Mouse (Mus musculus) MEL (cell line): ENCODE data around the gene Smad6. TPM values are rescaled to one million over a fixed set of nuclear protein-coding genes. Genes with fewer than 3 reads are reported as not detected.

Experiments used
- DNase-seq: peaks from one replicate; pipeline ENCODE4 v3.0.0; 2011; ENCODE audit warnings: low read depth, low spot score
- H3K27ac ChIP-seq: 2 replicates; pipeline ENCODE4 v1.5.1; 2012; ENCODE audit warnings: low read depth, mild to moderate bottlenecking, control low read depth, low read length, moderate library complexity; ENCODE audit not compliant: control insufficient read depth
- H3K27me3 ChIP-seq, 2 experiments: fragments of 150-350 bp in 1 of 2; sonication (generic) in 1 of 2; 2 replicates each; pipeline ENCODE4 v1.6.1; 2012; ENCODE audit warnings: low read length in 2 of 2, mild to moderate bottlenecking in 2 of 2, improper control_type of control experiment in 1 of 2, moderate library complexity in 1 of 2; ENCODE audit not compliant: insufficient read depth in 2 of 2, control insufficient read depth in 1 of 2
- H3K36me3 ChIP-seq, 2 experiments: 2 replicates each; pipeline ENCODE4 v1.6.1; 2012 to 2014; ENCODE audit warnings: low read length in 2 of 2, improper control_type of control experiment in 1 of 2, inconsistent platforms in 1 of 2, mild to moderate bottlenecking in 1 of 2; ENCODE audit not compliant: insufficient read depth in 2 of 2, control insufficient read depth in 1 of 2
- H3K4me1 ChIP-seq, 2 experiments: fragments of 150-350 bp in 1 of 2; sonication (generic) in 1 of 2; 2 replicates each; pipeline ENCODE4 v1.6.1; 2012; ENCODE audit warnings: low read length in 2 of 2, improper control_type of control experiment in 1 of 2, mild to moderate bottlenecking in 1 of 2; ENCODE audit not compliant: insufficient read depth in 2 of 2, control insufficient read depth in 1 of 2
- H3K4me3 ChIP-seq, 2 experiments: fragments of 150-350 bp in 1 of 2; sonication (generic) in 1 of 2; 2 replicates each; pipeline ENCODE4 v1.5.1; 2012; ENCODE audit warnings: low read depth in 2 of 2, low read length in 2 of 2, mild to moderate bottlenecking in 2 of 2, moderate library complexity in 2 of 2, control low read depth in 1 of 2, improper control_type of control experiment in 1 of 2; ENCODE audit not compliant: control insufficient read depth in 1 of 2, insufficient read depth in 1 of 2
- H3K79me2 ChIP-seq: 2 replicates; pipeline ENCODE4 v1.6.1; 2012; ENCODE audit warnings: mild to moderate bottlenecking, low read length, moderate library complexity; ENCODE audit not compliant: control insufficient read depth, poor library complexity, insufficient read depth
- H3K9ac ChIP-seq: 2 replicates; pipeline ENCODE4 v1.6.1; 2012; ENCODE audit warnings: low read depth, mild to moderate bottlenecking, control low read depth, low read length, moderate library complexity; ENCODE audit not compliant: control insufficient read depth, poor library complexity, severe bottlenecking
- H3K9me3 ChIP-seq: fragments of 150-350 bp; sonication (generic); replicated peaks from 2 replicates; pipeline ENCODE4 v1.6.1; 2012; ENCODE audit warnings: mild to moderate bottlenecking, low read length, improper control_type of control experiment, moderate library complexity; ENCODE audit not compliant: insufficient read depth
- CHD2 ChIP-seq: IDR thresholded peaks from 2 replicates; pipeline ENCODE4 v1.6.1; 2011; ENCODE audit warnings: low read length, improper control_type of control experiment
- CTCF ChIP-seq, 3 experiments: IDR thresholded peaks in 2 of 3; conservative IDR thresholded peaks in 1 of 3; 2 replicates each; pipeline ENCODE4 v1.5.1; 2011 to 2012; ENCODE audit warnings: low read length in 3 of 3, low read depth in 2 of 3, mild to moderate bottlenecking in 2 of 3, improper control_type of control experiment in 1 of 3, inconsistent platforms in 1 of 3, mixed read lengths in 1 of 3, moderate library complexity in 1 of 3; ENCODE audit not compliant: control insufficient read depth in 1 of 3, insufficient read depth in 1 of 3, poor library complexity in 1 of 3, severe bottlenecking in 1 of 3
- ELF1 ChIP-seq: IDR thresholded peaks from 2 replicates; pipeline ENCODE4 v1.6.1; 2014; ENCODE audit warnings: low read depth, mild to moderate bottlenecking, inconsistent platforms, low read length, improper control_type of control experiment, moderate library complexity
- GABPA ChIP-seq: IDR thresholded peaks from 2 replicates; pipeline ENCODE4 v1.6.1; 2012; ENCODE audit warnings: low read depth, mild to moderate bottlenecking, inconsistent platforms, low read length, improper control_type of control experiment, moderate library complexity
- GATA1 ChIP-seq: IDR thresholded peaks from 2 replicates; pipeline ENCODE4 v1.6.1; 2011; ENCODE audit warnings: low read depth, low read length, improper control_type of control experiment
- KAT2A ChIP-seq: conservative IDR thresholded peaks from 2 replicates; pipeline ENCODE4 v1.6.1; 2012; ENCODE audit warnings: low read depth, low read length, improper control_type of control experiment, inconsistent platforms
- MAX ChIP-seq: IDR thresholded peaks from 2 replicates; pipeline ENCODE4 v1.6.1; 2011; ENCODE audit warnings: low read length, improper control_type of control experiment
- MAZ ChIP-seq: IDR thresholded peaks from 2 replicates; pipeline ENCODE4 v1.6.1; 2012; ENCODE audit warnings: low read depth, mild to moderate bottlenecking, inconsistent platforms, low read length, improper control_type of control experiment
- MYB ChIP-seq: IDR thresholded peaks from 2 replicates; pipeline ENCODE4 v1.6.1; 2011; ENCODE audit warnings: mild to moderate bottlenecking, low read depth, low read length, improper control_type of control experiment
- MYC ChIP-seq: IDR thresholded peaks from 2 replicates; pipeline ENCODE4 v1.6.1; 2011; ENCODE audit warnings: low read depth, mild to moderate bottlenecking, low read length, improper control_type of control experiment, moderate library complexity
- POLR2A ChIP-seq, 2 experiments: IDR thresholded peaks; 2 replicates each; pipeline ENCODE4 v1.6.1; 2011 to 2012; ENCODE audit warnings: low read length in 2 of 2, mild to moderate bottlenecking in 2 of 2, control low read depth in 1 of 2, improper control_type of control experiment in 1 of 2, low read depth in 1 of 2, moderate library complexity in 1 of 2; ENCODE audit not compliant: control insufficient read depth in 1 of 2, insufficient read depth in 1 of 2, poor library complexity in 1 of 2
- POLR2AphosphoS5 ChIP-seq: IDR thresholded peaks from 2 replicates; pipeline ENCODE4 v1.6.1; 2012; ENCODE audit warnings: low read depth, borderline replicate concordance, mild to moderate bottlenecking, inconsistent platforms, low read length, moderate library complexity, mixed read lengths
- SMC3 ChIP-seq: IDR thresholded peaks from 2 replicates; pipeline ENCODE4 v1.6.1; 2011; ENCODE audit warnings: low read depth, low read length, improper control_type of control experiment
- TBP ChIP-seq: IDR thresholded peaks from 2 replicates; pipeline ENCODE4 v1.8.0; 2011; ENCODE audit warnings: low read depth, low read length, improper control_type of control experiment
- ZKSCAN1 ChIP-seq: IDR thresholded peaks from 2 replicates; pipeline ENCODE4 v1.6.1; 2012; ENCODE audit warnings: low read depth, mild to moderate bottlenecking, inconsistent platforms, low read length, improper control_type of control experiment, moderate library complexity
- polyA plus RNA-seq, 2 experiments: library from polyadenylated mRNA; stranded (reverse) in 1 of 2; unstranded in 1 of 2; fragments of >175 nt in 1 of 2; fragments of >200 nt in 1 of 2; gene quantifications; 2 replicates each; pipeline versions ENCODE4 v1.2.1 to v1.2.4; 2012; ENCODE audit warnings: low replicate concordance in 2 of 2, low read depth in 1 of 2; ENCODE audit not compliant: insufficient read length in 2 of 2, insufficient read depth in 1 of 2, missing spikeins in 1 of 2
- total RNA-seq: library from RNA; depleted of rRNA; stranded (reverse); fragments of 300-350 nt; gene quantifications from 2 replicates; pipeline ENCODE4 v1.2.3, GENCODE M21; 2012

The Smad6 gene
- total and polyA plus RNA-seq, 3 experiments = 2.2 to 3.9 TPM; not detected in 1

DNA sequence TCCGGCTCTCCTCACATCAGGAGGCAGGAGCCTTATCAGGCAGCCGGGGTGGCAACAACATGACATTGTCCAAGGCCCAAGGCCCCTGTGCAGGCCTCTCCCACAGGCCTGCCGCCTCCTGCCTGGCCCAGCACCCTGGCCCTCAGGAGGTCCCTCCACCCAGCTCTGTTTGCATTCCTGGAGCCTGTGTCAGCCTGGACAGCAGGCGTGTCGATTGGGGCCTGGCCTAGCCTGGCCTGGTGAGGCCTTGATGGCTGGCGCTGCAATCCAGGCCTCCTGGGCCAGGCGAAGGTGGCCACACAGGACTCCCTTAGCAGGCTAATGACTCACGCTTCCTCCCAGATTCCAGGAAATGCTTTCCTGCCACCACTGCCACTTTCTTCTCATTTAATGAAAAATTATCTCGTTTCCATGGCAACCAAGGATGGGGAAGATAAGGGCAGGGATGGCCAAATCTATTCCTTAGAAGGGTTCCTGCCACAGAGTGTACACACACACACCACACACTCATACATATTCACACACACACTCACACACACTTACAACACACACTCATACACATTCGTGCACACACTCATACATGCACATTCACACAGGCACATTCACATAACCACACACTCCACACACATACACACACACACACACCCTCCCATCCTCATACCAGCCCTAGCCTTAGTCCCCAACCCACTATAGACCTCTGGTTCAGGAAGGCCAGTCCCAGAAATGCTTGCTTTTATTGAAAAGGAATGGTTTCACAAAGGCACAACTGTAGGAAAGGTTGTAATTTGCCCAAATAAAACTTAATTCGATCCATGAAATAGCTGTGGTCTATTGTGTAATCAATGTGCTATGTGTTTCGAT, 79.9 kb downstream of the Smad6 start:
- Histone ChIP-seq H3K79me2 (no peaks in the 10 kb centered on the region), H3K4me3 (no peak overlapping the region), H3K36me3 (peaks cover 0 to 5% of the 10 kb centered on the region in 2 experiments; a peak in 1 of 4 replicates), H3K9me3 (no peaks in the 10 kb centered on the region), H3K9ac (peak overlapping the region; percentile 3; the same call in 1 of the 2 replicates), H3K27ac (no peak overlapping the region), H3K27me3 (no peaks in the 10 kb centered on the region), H3K4me1 (peaks cover 0 to 12% of the 10 kb centered on the region in 2 experiments; a peak in 2 of 4 replicates)
- no peak for DNase-seq
- TF ChIP-seq GATA1 (peak; percentile 43; the same call in 1 of the 2 replicates), CHD2 (no peak)

DNA sequence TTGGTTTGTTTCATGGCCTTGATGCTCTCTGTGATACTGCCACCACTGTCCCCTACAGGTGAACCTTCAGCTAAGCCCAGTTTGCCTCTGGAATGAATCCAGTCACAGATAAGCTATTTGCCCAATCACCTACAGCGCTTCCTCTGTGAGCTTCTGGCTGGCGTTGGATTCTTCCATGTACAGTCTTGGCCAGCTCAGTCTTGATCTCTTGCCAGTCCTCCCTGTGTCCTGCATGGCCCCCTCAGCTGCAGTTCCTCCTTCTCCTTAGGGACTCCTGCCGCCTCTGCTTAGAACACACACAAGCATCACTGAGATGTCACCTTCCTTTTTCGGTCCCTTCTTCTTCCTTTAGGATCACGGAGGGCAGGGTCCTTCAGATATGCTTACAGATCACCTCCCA, 85.6 kb downstream of the Smad6 start:
- H3K36me3 ChIP-seq = peaks cover 0 to under 1% of the 10 kb centered on the region in 2 experiments; a peak in 1 of 4 replicates
- TF ChIP-seq POLR2A (IDR thresholded peaks at IDR 0.05; ENCODE audit: control insufficient read depth in 1 of 2, insufficient read depth in 1 of 2, low read depth in 1 of 2, low read length in 2 of 2, poor library complexity in 1 of 2) (no peak), MAX (no peak), MYC (no peak), KAT2A (no peak), CTCF (IDR thresholded peaks at IDR 0.05 in 2 of 3, conservative IDR thresholded peaks at IDR 0.05 in 1 of 3; ENCODE audit: control insufficient read depth in 1 of 3, insufficient read depth in 1 of 3, low read depth in 2 of 3, low read length in 3 of 3, poor library complexity in 1 of 3, severe bottlenecking in 1 of 3) (no peak), ELF1 (no peak), GABPA (no peak), ZKSCAN1 (no peak), POLR2AphosphoS5 (no peak), MYB (no peak), TBP (no peak), SMC3 (no peak), MAZ (no peak)
- no peaks in the 10 kb centered on the region for H3K79me2 ChIP-seq
- peaks cover 0 to 9% of the 10 kb centered on the region in 2 experiments; a peak in 1 of 4 replicates for H3K4me1 ChIP-seq
- no peak for DNase-seq
- H3K9ac ChIP-seq = no peak overlapping the region
- no peaks in the 10 kb centered on the region for H3K9me3 ChIP-seq
- no peak overlapping the region for H3K4me3 ChIP-seq
- H3K27me3 ChIP-seq = no peaks in the 10 kb centered on the region
- H3K27ac ChIP-seq = no peak overlapping the region
